Mouse (Mus musculus) bone marrow macrophage, adult 2 months (primary cell): ENCODE data around the gene Ppif.

Experiments used
- CTCF ChIP-seq: IDR thresholded peaks from 2 replicates; pipeline ENCODE4 v1.5.1; 2012; ENCODE audit warnings: low read depth, mild to moderate bottlenecking, low read length, moderate library complexity
- POLR2A ChIP-seq: IDR thresholded peaks from 2 replicates; pipeline ENCODE4 v1.6.1; 2012; ENCODE audit warnings: mild to moderate bottlenecking, low read depth, low read length, borderline replicate concordance

- TF ChIP-seq CTCF (no peak), POLR2A (no peak)
Measured at GRCm38 (mm10) chr14:25717718-25718117, 23.8 kb downstream of the Ppif start.
